Mouse (Mus musculus): ENCODE measurements around the gene Ugt3a2. TPM values are rescaled to one million over a fixed set of nuclear protein-coding genes. Genes with fewer than 3 reads are reported as not detected.
A peak's percentile ranks its signal among the peaks of the same experiment; 100 is the strongest.

The Ugt3a2 gene
- 2.4 TPM in 1 of 2 replicates, not detected in the other for polyA plus RNA-seq (2011; ENCODE audit: insufficient read depth, insufficient read length, low replicate concordance, missing spikeins)

DNA sequence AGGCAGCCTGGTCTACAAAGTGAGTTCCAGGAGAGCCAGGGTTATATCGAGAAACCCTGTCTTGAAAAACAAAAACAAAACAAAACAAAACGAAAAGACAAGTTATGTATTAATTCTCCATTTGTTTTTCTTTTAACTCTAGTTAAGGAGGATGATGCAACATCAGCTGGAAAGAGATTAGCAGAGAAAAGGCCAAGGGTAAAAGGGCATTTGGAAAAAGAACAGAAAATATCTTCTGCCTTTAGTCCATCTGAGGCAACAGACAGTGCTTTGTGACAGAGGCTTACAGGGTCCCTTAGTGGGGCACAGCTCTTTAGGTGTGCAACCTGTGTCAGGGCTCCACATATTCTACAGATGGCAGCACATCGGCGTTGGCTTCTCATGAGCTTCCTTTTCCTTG, at the start of gene Ugt3a2:
Gene Ugt3a2, plus strand, starts transcription at position 210 of the 400 bp plus-strand sequence.
- WGBS: 82% methylated on average over 4 of the region's 4 CpGs
- TF ChIP-seq POLR2A (IDR thresholded peaks at IDR 0.05; ENCODE audit: borderline replicate concordance, control insufficient read depth, low read depth, low read length): no peak
- TF ChIP-seq CTCF (IDR thresholded peaks at IDR 0.05; ENCODE audit: control insufficient read depth, insufficient read depth, low read length): no peak
- Histone ChIP-seq H3K4me3 (replicated peaks; ENCODE audit: control insufficient read depth, low read depth, low read length) (no peak within 1 kb of the TSS), H3K4me1 (ENCODE audit: control insufficient read depth, insufficient read depth, low read length) (no peaks in the 10 kb centered on the region), H3K27ac (ENCODE audit: control insufficient read depth, insufficient read depth, low read depth, low read length, poor library complexity) (no peak within 1 kb of the TSS)

DNA sequence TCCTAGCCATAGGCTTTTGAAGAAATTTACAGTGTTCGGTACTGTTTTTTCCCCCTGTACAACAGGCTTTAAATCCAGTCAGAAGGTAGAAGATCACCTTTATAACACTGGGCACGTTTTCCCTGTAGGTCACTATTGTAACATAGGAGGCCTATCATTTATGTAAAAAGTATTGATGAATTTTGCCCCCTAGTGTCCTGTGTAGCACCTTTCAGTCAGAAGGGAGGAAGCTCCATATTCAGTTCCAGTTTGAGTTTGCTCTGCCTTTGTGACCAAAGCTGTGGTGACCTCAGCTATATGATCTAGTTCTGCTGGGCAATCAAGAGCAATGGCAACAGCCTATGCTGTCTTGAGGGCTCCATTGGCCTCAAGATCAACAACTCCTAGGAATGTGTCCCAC, 45.7 kb upstream of the Ugt3a2 start:
- Histone ChIP-seq H3K4me3 (replicated peaks; ENCODE audit: control insufficient read depth, low read depth, low read length) (no peak overlapping the region), H3K4me1 (ENCODE audit: control insufficient read depth, insufficient read depth, low read length) (no peaks in the 10 kb centered on the region), H3K27ac (ENCODE audit: control insufficient read depth, insufficient read depth, low read depth, low read length, poor library complexity) (no peak overlapping the region)
- 51% methylated on average over 2 of the region's 2 CpGs for WGBS
- TF ChIP-seq POLR2A (IDR thresholded peaks at IDR 0.05; ENCODE audit: borderline replicate concordance, control insufficient read depth, low read depth, low read length): no peak

DNA sequence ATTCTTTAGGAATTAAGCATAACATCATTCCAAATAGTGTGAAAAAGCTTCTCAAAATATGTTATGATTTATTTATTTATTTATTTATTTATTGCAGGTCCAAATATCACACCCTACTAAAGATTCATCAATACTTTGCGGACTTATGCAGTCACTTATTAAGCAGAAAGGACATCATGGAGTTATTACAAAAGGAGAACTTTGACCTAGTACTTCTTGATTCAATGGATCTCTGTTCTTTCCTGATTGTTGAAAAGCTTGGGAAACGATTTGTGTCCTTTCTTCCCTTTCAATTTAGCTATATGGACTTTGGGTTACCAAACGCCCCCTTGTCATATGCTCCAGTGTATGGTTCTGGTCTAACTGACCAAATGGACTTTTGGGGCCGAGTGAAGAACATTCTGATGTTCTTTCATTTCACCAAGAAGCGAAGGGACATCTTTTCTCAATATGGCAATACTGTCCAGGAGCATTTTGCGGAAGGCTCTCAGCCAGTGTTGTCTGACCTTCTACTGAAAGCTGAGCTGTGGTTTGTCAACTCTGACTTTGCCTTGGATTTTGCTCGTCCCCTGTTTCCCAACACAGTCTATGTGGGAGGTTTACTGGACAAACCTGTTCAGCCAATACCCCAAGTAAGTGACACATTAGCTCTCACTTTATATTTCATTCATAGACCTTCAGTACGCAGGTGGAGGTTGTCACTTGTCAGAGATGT, 29.2 kb upstream of the Ugt3a2 start:
- Histone ChIP-seq H3K4me3 (replicated peaks; ENCODE audit: control insufficient read depth, low read depth, low read length) (no peak overlapping the region), H3K4me1 (ENCODE audit: control insufficient read depth, insufficient read depth, low read length) (no peaks in the 10 kb centered on the region), H3K27ac (ENCODE audit: control insufficient read depth, insufficient read depth, low read depth, low read length, poor library complexity) (no peak overlapping the region)
- no peak for TF ChIP-seq POLR2A (IDR thresholded peaks at IDR 0.05; ENCODE audit: borderline replicate concordance, control insufficient read depth, low read depth, low read length)
- TF ChIP-seq CTCF (IDR thresholded peaks at IDR 0.05; ENCODE audit: control insufficient read depth, insufficient read depth, low read length): no peak
- 71% methylated on average over 8 of the region's 8 CpGs for WGBS

DNA sequence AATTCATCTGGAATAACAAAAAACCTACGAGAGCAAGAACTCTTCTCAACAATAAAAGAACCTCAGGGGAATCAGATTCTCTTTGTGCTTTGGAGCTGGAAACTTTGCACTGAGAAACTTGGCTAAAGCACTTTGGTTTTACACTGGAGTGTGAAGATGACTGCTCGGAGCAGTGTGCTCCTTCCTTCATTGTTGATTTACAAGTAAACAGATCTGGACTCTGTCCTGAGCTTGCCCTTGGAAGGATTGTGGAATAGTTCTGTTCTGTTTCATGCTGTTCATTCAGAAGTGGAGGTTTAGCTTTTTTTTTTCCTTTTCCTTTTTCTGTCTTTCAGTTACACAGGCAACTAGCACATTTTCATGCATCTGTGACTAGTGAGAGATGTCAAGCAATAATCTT, 754 bp upstream of the Ugt3a2 start:
- no peak overlapping the region for H3K27ac ChIP-seq (ENCODE audit: control insufficient read depth, insufficient read depth, low read depth, low read length, poor library complexity)
- H3K4me3 ChIP-seq (replicated peaks; ENCODE audit: control insufficient read depth, low read depth, low read length): no peak overlapping the region
- TF ChIP-seq CTCF (IDR thresholded peaks at IDR 0.05; ENCODE audit: control insufficient read depth, insufficient read depth, low read length) (no peak), POLR2A (IDR thresholded peaks at IDR 0.05; ENCODE audit: borderline replicate concordance, control insufficient read depth, low read depth, low read length) (no peak)
- WGBS: 69% methylated on average over 2 of the region's 2 CpGs
- no peaks in the 10 kb centered on the region for H3K4me1 ChIP-seq (ENCODE audit: control insufficient read depth, insufficient read depth, low read length)

DNA sequence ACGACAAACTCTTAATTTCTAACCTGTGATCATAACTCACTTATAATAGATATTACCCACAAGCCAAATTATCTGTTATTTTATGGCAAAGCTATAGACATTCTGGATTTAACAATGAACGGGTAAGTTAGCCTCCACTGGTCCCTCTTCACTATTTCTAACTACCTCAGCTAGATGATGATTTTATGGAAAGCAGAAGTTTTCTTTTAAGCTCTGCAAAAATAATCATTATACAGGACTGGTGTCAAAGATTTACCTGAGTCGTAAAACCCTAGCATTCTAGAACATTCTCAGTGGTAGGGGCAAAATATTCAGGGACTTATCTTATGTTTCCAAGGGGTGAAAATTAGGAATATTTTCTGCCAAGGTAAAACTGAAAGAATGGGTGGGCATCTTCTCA, 1.3 kb downstream of the Ugt3a2 start:
- 70% methylated on average over 3 of the region's 3 CpGs for WGBS
- Histone ChIP-seq H3K4me3 (replicated peaks; ENCODE audit: control insufficient read depth, low read depth, low read length) (no peak overlapping the region), H3K27ac (ENCODE audit: control insufficient read depth, insufficient read depth, low read depth, low read length, poor library complexity) (no peak overlapping the region), H3K4me1 (ENCODE audit: control insufficient read depth, insufficient read depth, low read length) (no peaks in the 10 kb centered on the region)
- no peak for TF ChIP-seq POLR2A (IDR thresholded peaks at IDR 0.05; ENCODE audit: borderline replicate concordance, control insufficient read depth, low read depth, low read length)
- TF ChIP-seq CTCF (IDR thresholded peaks at IDR 0.05; ENCODE audit: control insufficient read depth, insufficient read depth, low read length): no peak

DNA sequence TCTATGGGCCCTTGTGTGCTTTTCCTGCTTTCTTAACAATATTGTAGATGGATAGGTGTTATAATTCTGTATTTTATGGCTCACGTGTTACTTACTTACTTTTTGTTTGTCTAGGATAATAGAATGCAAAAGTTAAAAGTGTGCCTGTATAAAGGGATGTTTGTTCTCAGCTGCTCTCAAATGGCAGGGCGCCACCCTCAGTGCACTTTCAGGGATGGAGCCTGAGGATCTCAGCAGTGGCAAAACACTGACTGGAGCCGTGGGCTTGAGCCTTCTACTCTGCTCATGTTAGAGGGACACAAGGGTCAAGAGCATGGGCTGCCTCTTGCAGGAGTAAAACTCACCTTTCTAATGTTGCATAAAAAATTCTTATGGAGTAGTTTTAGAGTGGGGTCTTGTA, 1.7 kb downstream of the Ugt3a2 start:
- TF ChIP-seq CTCF (IDR thresholded peaks at IDR 0.05; ENCODE audit: control insufficient read depth, insufficient read depth, low read length): no peak
- TF ChIP-seq POLR2A (IDR thresholded peaks at IDR 0.05; ENCODE audit: borderline replicate concordance, control insufficient read depth, low read depth, low read length): no peak
- H3K4me3 ChIP-seq (replicated peaks; ENCODE audit: control insufficient read depth, low read depth, low read length): no peak overlapping the region
- no peak overlapping the region for H3K27ac ChIP-seq (ENCODE audit: control insufficient read depth, insufficient read depth, low read depth, low read length, poor library complexity)
- 76% methylated on average over 3 of the region's 3 CpGs for WGBS
- H3K4me1 ChIP-seq (ENCODE audit: control insufficient read depth, insufficient read depth, low read length): no peaks in the 10 kb centered on the region

DNA sequence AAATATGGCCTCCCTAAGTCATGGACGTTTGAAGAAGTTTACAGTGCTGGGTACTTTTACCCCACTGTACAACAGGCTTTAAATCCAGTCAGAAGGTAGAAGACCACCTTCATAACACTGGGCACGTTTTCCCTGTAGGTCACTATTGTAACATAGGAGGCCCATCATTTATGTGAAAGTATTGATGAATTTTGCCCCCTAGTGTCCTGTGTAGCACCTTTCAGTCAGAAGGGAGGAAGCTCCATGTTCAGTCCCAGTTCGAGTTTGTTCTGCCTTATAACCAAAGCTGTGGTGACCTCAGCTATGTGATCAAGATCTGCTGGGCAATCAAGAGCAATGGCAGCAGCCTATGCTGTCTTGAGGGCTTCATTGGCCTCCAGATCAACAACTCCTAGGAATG, 13.4 kb downstream of the Ugt3a2 start:
- TF ChIP-seq CTCF (IDR thresholded peaks at IDR 0.05; ENCODE audit: control insufficient read depth, insufficient read depth, low read length): no peak
- TF ChIP-seq POLR2A (IDR thresholded peaks at IDR 0.05; ENCODE audit: borderline replicate concordance, control insufficient read depth, low read depth, low read length): no peak
- no peak overlapping the region for H3K4me3 ChIP-seq (replicated peaks; ENCODE audit: control insufficient read depth, low read depth, low read length)
- WGBS: 28% methylated on average over 3 of the region's 3 CpGs
- no peak overlapping the region for H3K27ac ChIP-seq (ENCODE audit: control insufficient read depth, insufficient read depth, low read depth, low read length, poor library complexity)
- H3K4me1 ChIP-seq (ENCODE audit: control insufficient read depth, insufficient read depth, low read length): no peaks in the 10 kb centered on the region

DNA sequence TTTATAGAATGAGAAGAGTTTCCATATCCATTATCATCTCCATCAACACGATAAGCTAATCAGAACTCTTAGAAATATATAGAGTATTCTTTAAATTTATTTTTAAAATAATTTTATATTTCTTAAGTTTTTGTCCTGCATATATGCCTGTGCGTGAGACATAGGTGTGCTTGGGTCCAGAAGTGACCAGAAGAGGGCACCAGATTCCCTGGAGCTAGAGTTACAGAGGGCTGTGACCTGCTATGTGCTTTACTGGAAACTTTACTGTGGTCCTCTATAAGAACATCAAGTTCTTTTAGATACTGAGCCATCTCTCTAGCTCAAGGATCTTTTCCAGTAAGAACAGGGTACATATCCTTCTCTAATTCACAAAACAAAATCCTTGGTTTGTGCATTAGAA, 27.5 kb downstream of the Ugt3a2 start:
- peak; percentile 34; the same call in 1 of the 2 replicates for TF ChIP-seq CTCF (IDR thresholded peaks at IDR 0.05; ENCODE audit: control insufficient read depth, insufficient read depth, low read length)
- no peak for TF ChIP-seq POLR2A (IDR thresholded peaks at IDR 0.05; ENCODE audit: borderline replicate concordance, control insufficient read depth, low read depth, low read length)
- Histone ChIP-seq H3K27ac (ENCODE audit: control insufficient read depth, insufficient read depth, low read depth, low read length, poor library complexity) (no peak overlapping the region), H3K4me3 (replicated peaks; ENCODE audit: control insufficient read depth, low read depth, low read length) (no peak overlapping the region), H3K4me1 (ENCODE audit: control insufficient read depth, insufficient read depth, low read length) (no peaks in the 10 kb centered on the region)
- 62% methylated on average over 2 of the region's 2 CpGs for WGBS

DNA sequence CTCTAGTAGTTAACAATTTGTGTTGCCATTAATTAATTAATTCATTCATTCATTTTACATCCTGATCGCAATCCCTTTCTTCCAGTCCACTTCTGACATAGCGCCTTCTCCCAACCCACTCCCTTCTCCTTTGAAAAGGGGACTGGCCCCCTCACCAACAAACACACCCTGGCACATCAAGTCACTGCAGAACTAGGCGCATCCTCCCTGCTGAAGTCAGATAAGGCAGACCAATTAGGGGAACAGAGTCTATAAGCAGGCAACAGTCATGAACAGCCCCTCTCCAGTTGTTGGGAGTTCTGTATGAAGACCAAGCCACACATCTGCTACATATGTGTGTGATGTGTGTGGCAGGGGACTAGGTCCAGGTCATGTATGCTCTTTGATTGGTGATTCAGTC, 33.4 kb downstream of the Ugt3a2 start:
- 84% methylated on average over 3 of the region's 3 CpGs for WGBS
- TF ChIP-seq CTCF (IDR thresholded peaks at IDR 0.05; ENCODE audit: control insufficient read depth, insufficient read depth, low read length): no peak
- TF ChIP-seq POLR2A (IDR thresholded peaks at IDR 0.05; ENCODE audit: borderline replicate concordance, control insufficient read depth, low read depth, low read length): no peak
- H3K4me1 ChIP-seq (ENCODE audit: control insufficient read depth, insufficient read depth, low read length): no peaks in the 10 kb centered on the region
- no peak overlapping the region for H3K27ac ChIP-seq (ENCODE audit: control insufficient read depth, insufficient read depth, low read depth, low read length, poor library complexity)
- no peak overlapping the region for H3K4me3 ChIP-seq (replicated peaks; ENCODE audit: control insufficient read depth, low read depth, low read length)

Data from bone marrow, adult 2 months (tissue).